Mouse (Mus musculus) liver, embryonic 14.5 days (tissue): ENCODE data around the gene Nfya.

Experiments used
- CTCF ChIP-seq: IDR thresholded peaks from 2 replicates; pipeline ENCODE4 v1.5.1; 2016; ENCODE audit warnings: antibody characterized with exemption, low read depth, control low read depth
- EP300 ChIP-seq: IDR thresholded peaks from 2 replicates; pipeline ENCODE4 v1.6.1; 2016; ENCODE audit warnings: antibody characterized with exemption, low read depth

DNA sequence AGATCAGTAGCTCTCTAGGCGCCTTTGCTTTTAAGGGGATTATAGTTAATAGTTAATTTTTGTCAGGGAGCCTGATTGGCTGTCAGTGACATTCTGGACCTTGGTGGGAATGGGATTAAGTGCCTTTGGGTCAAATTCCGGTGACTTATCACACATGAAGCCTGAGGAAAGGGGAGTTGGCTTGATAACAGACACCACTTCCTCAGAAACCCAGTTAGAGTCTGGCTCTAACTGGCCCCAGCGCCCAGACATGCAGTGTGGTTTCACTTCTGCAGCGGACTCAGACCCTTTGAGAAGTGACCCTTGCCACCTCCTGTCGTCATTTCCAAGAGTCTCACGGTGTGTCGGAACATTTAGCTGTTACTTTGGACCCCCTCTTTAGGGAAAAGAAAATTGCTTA is 8.5 kb upstream of the Nfya start:
- TF ChIP-seq CTCF (no peak), EP300 (no peak)
